Mouse (Mus musculus): ENCODE results near the gene Hnrnpa0. TPM values are rescaled to one million over a fixed set of nuclear protein-coding genes. Genes with fewer than 3 reads are reported as not detected.

Gene Hnrnpa0
- polyA plus RNA-seq, 1 experiment from 2014 or later = 68.8 TPM

- no peak overlapping the region for H3K4me2 ChIP-seq
- WGBS = 83% methylated on average over 11 of the region's 11 CpGs
- H3K27ac ChIP-seq = no peak overlapping the region
- H3K9ac ChIP-seq = no peak overlapping the region
- no peaks in the 10 kb centered on the region for H3K4me1 ChIP-seq (replicated peaks)
- H3K27me3 ChIP-seq = no peaks in the 10 kb centered on the region
- ATAC-seq (ENCODE audit: low FRiP score) = no peak
- peaks cover 20% of the 10 kb centered on the region for H3K36me3 ChIP-seq
- H3K4me3 ChIP-seq = no peak overlapping the region
- H3K9me3 ChIP-seq = no peaks in the 10 kb centered on the region
Observed at GRCm38 (mm10) chr13:58083521-58083920, 44.8 kb downstream of the Hnrnpa0 start.

GRCm38 (mm10) chr13:58083048-58083447 lies 45.3 kb downstream of the Hnrnpa0 start:
- Histone ChIP-seq H3K4me2 (no peak overlapping the region), H3K9me3 (no peaks in the 10 kb centered on the region), H3K4me1 (replicated peaks) (no peaks in the 10 kb centered on the region), H3K4me3 (no peak overlapping the region), H3K27me3 (no peaks in the 10 kb centered on the region), H3K36me3 (peaks cover 20% of the 10 kb centered on the region), H3K27ac (no peak overlapping the region), H3K9ac (no peak overlapping the region)
- no peak for ATAC-seq (ENCODE audit: low FRiP score)
- 81% methylated on average over 5 of the region's 5 CpGs for WGBS

GRCm38 (mm10) chr13:58078361-58078760 lies 50.0 kb downstream of the Hnrnpa0 start:
- H3K9ac ChIP-seq = no peak overlapping the region
- H3K9me3 ChIP-seq = no peaks in the 10 kb centered on the region
- ATAC-seq (ENCODE audit: low FRiP score) = no peak
- H3K4me3 ChIP-seq = no peak overlapping the region
- no peaks in the 10 kb centered on the region for H3K4me1 ChIP-seq (replicated peaks)
- H3K27me3 ChIP-seq = no peaks in the 10 kb centered on the region
- H3K36me3 ChIP-seq = peaks cover 7% of the 10 kb centered on the region
- WGBS = 81% methylated on average over 5 of the region's 5 CpGs
- H3K27ac ChIP-seq = no peak overlapping the region
- no peak overlapping the region for H3K4me2 ChIP-seq

Other genes starting within 250 kb of the Hnrnpa0 start
- 69.4 and 70.1 TPM in 2 replicates for gene Spock1, start 220.2 kb downstream of the Hnrnpa0 start, polyA plus RNA-seq (2015; fragmentation: Nextera tagmentation; extraction: Ambion mirVana)
- gene Klhl3, start 15.0 kb downstream of the Hnrnpa0 start, polyA plus RNA-seq (2015; fragmentation: Nextera tagmentation; extraction: Ambion mirVana) = 11.5 and 11.7 TPM in 2 replicates
- 71.4 and 73.5 TPM in 2 replicates for gene Idnk, start 29.1 kb upstream of the Hnrnpa0 start, polyA plus RNA-seq (2015; fragmentation: Nextera tagmentation; extraction: Ambion mirVana)
- gene Ubqln1, start 87.1 kb upstream of the Hnrnpa0 start, polyA plus RNA-seq (2015; fragmentation: Nextera tagmentation; extraction: Ambion mirVana) = 125 and 126 TPM in 2 replicates
- 28.4 and 31.0 TPM in 2 replicates for gene Gkap1, start 147.1 kb upstream of the Hnrnpa0 start, polyA plus RNA-seq (2015; fragmentation: Nextera tagmentation; extraction: Ambion mirVana)
- 1.4 and 2.5 TPM in 2 replicates for gene Kif27, start 230.6 kb upstream of the Hnrnpa0 start, polyA plus RNA-seq (2015; fragmentation: Nextera tagmentation; extraction: Ambion mirVana)